Mouse (Mus musculus): Measurements from ENCODE around the gene Atxn7l1.
A peak's percentile ranks its signal among the peaks of the same experiment; 100 is the strongest.

Gene Atxn7l1

DNA sequence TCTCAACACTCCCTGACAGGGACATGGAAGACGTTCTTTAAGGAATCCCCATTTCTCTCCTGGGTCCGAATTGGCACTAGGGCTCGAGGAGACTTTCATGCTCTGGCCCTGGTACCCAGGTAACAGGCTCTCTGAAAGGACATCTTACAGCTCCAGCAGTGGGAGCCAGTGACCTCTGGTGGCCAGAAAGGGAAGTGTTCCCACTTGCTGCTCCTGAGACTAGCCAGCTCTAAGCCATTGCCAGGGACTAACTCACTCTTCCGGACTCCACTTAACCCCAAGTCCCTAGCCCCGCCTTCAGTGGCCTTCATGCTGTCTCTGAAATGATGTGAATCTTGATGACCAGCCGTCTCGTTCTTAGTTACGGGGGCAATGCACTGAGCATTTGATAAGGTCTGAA, 186.4 kb downstream of the Atxn7l1 start:
- peak; percentile 87 for DNase-seq

DNA sequence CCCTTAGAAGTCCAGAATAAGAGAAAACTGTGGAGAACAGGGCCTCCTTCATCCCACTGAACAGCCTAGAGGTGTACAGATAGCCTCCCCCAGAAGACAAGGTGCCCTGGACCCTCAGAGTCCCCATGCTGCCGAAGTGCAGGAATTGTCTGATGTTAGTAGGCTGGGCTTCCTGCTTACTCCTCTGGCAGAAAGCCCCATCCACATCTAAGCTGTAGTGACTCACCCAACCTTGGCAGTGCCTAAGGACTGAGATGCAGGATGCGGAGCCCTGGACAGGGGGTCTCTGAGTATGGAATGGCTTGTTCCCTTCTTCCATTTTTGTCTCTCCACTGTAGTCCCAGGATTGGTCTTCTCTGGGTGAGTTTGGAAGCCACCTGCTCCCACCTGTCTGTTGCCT, 187.0 kb downstream of the Atxn7l1 start:
- no peak for DNase-seq

DNA sequence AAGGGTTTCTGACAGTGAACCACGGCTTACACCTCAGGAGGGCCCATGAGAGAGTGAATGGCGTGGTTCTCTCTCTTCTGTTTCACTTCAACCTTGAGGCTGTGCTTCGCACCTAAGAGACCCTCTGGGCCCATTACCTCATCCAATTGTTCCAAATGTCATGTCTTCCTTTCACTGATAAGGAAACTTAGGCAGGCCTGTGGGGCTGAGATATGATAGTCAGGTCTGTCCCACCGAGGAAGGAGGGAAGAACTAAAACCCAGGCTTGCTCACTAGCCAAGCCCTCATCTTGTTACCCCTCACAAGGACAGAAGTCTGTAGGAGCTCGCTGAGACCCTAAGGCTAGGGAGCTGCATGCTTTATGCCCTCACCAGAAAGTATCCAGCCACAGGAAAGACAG, 187.5 kb downstream of the Atxn7l1 start:
- DNase-seq = no peak

DNA sequence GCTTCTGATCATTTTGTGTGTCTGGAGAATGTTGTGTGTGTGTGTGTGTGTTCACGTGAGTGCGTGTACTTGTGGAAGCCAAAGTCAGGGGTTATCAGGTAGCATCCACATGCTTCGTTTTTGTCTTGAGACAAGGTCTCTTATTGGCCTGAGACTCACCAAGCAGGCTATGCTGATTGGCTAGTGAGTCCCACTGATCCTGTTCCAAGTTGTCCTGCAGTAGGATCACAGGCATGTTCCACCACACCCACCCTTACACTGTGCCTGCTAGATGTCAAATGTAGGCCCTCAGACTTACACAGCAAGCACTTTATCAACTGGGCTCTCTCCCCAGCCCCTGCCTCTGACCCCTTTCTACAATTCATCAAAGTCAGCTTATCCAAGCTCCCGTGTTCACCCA, 187.9 kb downstream of the Atxn7l1 start:
- no peak for DNase-seq

DNA sequence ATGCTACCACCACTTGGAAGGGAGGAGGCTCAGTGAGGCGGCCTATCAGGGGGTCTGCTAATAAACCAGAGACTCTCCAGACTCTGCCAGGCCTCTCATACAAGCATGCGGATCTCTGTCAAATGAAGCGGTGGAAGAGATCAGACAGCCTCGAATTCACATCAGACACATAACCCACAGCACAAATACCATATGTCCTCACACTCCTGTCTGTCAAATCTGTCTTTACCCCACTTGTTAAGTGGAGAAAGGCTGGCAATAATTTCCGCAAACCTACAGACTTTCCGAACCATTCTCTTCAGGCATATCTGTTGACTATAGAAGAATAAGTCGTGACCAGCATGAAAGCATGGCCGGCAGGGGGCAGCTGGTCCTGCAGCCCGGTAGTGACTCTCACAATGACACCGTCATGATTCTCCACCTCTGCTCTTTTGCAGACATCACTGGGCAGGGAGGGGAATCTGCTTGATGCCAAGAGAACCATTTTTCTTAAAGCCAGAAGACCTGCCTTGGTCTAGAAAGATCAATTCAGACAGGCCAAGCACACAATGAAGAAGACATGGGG, 189.2 kb downstream of the Atxn7l1 start:
- DNase-seq = no peak

DNA sequence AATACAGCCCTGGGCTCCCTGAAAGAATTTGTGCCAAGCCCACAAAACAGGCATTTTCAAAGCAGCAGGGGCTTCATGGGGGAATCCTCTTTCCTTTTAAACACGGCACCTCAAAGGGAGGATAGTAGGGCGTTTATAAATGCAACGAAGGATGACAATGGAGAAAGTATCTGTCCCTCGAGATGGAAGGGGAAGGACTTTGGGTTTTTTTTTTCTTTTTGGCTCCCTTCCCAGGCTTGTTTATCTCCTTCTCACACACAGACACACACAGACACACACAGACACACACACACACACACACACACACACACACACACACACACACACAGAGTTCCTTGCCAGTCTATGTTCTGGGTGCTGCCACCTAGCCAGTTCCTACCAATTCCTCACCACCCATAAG, 189.8 kb downstream of the Atxn7l1 start:
- DNase-seq = no peak

DNA sequence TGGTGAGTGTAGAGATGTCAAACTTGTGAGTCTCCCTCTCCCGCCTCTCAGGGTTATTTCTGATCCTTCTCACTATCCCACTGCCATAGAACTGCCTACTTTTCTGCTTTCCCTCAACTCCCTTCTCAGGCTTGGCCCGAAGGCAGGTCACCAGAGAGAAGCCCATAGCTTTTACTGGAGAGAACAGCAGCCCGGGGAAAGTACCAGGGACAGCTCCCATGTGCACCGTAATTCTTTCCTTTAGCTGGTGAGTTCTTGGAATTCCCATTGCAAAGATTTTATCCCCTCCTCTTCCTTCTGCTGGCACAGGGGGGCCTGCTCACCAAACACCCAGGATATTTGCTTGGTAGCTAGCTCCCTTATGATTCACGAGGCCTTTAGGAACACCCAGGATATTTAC, 190.7 kb downstream of the Atxn7l1 start:
- DNase-seq = no peak

DNA sequence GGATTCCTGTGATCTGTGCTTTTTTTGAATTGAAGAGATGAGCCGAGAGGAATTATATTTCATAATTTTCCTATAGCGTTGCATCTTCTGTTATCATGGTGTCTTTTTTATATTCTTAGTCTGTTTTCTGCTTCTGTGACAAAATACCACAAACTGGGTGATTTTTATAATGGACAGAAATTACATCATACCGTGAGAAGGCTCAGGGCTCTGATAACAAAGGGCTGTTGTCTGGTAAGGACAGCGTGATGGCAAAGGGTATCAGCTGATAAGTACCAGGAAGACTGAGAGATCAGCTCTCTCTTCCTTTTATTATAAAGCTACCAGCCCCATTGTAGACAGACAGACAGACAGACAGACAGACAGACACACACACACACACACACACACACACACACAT, 192.3 kb downstream of the Atxn7l1 start:
- DNase-seq = no peak

DNA sequence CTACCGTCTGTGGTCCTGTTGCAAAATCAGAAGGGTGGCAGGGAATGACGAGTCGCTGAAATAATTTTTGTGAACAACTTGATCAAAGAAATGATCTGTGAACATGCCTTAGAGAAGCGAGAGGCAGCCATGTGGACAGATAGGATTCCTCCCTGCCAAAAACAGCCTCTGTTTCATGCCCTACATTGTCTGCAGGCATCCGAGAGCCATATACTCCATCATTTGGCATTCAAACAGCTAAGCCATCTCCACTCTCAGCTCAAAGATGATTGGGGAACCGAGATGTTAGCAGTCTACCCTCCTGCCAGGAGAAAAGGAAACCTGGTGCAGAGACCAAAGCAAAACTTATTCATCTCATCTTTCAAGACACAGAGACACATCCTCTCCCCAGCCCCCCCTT, 193.2 kb downstream of the Atxn7l1 start:
- DNase-seq = no peak

DNA sequence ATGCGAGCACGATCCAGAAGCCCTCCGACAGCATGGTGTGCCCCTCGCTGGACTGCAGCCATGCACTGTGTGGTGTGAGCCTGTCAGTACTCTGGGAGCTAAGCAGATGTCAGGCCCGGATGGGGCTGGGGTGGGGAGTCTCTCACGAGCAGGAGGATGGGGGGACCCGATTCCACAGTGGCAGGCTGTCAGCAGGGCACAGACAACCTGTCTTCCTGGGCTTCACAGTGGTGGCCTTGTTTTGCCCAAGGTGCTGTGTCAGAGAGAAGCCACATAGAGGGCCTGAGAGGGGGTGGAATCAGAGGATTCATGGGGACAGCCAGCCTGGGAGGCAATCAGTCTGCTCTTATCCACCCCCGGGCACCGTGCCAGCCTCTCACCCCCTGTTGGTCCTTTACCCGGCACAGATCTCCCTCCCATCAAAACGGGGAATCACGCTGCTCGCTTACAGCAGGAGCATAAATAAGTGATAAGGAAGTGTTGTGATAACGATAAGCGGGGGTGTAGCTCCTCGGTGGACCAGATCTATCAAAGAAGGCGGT, 193.9 kb downstream of the Atxn7l1 start:
- DNase-seq = peak; percentile 76

DNA sequence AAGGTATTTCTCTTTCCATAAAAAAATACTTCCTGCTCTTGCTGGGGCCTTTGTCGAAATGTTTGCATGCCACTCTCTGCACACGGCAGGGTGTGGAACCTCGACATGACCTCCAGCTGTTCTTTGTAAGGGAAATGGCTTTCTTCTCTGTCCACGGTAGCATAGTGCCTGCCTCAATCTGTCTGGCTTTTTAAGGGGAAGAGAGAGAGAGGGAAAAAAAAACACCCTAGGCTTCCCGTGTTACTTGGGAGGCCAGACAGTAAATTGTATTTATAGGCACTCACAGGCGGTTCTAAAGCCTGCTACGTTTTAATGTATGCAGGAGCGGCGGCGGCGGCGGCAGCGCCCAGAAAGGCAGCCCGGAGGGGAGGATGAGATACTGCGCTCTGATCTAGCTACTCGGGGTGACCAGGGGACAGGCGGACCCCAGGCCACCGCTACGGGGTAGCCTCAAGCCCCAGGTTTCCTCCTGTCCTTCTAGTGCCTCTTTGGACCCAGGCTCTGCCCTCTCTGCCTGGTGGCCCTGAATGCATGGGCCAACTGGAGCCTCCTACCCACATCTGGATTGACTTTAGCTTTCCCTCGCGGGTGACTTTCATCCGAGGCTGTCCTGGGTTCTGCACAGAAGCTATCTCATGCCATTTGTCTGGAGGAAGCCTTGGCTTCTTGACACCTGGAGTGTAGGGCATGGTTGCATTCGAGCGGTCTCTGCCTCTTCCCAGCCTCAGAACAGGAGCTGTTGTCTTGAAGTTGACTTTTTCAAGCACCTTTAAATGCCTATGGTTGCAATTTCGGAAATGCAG, 197.7 kb downstream of the Atxn7l1 start:
- peak; percentile 59 for DNase-seq

DNA sequence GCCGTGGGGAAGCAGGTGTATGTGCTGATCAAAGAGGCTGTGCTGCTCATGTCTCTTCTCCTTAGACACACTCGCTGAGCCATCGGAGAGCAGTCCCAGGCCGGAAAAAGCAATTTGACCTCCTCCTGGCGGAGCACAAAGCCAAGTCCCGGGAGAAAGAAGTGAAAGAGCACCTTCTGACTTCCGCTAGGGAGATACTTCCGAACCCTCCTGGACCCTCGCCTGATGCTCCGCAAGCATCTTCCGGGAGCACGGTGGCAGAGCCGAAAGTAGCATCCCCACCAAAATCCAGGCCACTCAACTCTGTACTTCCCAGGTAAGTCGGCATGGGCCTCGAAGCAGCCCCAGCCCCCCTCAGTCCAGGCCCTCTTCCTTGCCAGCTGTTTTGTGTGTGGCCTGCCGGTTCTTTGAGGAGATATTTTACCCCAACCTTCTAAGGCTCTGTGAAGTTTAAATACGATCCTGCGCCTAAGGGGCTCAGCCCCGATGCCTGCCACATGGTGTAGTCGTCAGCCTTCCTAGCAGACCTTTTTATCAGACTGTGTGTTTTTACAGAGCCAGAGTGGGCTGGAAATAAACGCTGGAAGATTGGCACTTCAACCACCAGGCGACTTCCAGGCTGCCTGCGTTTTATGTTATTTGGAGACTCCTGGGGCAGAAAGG, 198.4 kb downstream of the Atxn7l1 start:
- DNase-seq = no peak

DNA sequence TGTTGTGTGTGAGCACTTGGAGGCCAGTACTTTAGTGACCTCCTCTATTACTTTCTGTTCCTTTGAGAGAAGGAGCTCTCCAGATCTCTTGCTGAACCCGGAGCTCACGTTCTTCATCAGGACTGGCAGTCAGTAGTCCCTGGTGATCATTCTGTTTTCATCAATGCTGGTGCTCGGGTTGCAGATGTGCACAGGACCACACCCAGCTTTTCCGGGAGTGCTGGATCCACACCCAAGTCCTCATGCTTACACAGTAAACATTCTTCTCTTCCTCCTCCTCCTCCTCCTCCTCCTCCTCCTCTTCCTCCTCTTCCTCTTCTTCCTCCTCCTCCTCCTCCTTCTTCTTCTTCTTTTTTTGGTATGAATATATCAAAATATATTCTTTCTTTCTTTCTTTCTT, 205.2 kb downstream of the Atxn7l1 start:
- DNase-seq = no peak

DNA sequence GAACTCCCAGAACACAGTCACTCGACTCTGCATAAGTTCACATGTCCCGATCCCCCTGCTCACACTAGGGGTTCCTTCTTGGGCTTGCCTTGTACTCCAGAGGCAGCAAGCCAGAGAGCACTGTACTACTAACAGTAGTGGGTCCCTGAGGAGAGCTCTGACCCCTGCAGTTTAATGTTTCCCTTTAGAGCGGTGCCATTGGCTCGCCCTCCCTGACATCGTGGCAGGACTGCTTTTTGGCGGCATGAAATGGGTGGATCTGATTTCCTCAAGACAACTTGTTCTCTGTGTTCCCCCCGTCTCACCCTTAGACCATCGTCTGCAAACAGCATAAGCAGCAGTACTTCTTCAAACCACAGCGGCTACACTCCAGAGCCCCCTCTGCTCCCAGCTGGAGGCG, 210.9 kb downstream of the Atxn7l1 start:
- no peak for DNase-seq

DNA sequence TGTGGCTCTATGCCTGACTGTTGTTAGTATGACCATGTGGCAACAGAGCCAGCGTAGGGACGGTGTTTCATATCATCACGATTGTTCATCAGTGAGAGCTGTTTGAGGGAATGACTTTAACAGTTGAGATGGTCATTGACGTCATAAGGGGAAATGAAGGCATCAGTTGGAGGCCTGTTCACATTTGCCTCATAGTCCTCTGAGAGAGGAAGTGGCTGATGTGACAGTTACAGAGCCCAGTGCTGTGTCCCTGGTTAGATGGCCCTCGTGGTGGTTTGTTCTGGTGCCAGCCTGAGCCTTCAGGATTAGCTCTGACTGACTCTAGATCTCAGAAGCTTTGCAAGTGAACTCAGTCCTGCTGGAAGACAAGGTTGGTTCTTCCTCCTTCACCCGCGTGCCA, 211.7 kb downstream of the Atxn7l1 start:
- DNase-seq = no peak

DNA sequence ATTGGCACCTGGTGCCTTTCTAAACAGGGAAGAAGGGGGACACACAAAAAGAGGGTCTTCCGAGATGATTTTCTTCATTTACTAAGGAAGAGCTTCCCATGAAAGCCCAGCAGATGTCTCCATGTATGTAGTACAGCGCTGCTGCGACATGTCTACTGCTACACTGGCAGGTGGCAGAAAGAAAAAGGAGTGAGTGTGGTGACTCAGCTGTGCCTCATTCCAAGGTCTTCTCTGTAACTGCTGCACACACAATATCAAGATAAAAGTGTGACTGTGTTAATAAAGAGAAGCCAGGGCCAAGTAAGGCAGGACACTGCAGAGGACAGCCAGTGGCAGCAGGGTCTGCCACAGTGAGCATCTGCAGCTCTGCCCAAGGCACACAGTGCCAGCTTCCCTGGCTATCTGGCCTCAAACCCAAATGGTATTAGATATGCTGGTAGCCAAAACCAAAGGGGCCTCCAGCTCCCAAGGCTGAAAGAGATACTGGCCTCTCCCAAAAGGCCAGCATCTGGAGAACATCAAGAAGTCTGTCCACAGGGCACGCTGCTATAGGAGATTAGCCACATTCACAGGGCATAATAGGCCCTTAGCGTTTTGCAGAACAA, 212.5 kb downstream of the Atxn7l1 start:
- no peak for DNase-seq

DNA sequence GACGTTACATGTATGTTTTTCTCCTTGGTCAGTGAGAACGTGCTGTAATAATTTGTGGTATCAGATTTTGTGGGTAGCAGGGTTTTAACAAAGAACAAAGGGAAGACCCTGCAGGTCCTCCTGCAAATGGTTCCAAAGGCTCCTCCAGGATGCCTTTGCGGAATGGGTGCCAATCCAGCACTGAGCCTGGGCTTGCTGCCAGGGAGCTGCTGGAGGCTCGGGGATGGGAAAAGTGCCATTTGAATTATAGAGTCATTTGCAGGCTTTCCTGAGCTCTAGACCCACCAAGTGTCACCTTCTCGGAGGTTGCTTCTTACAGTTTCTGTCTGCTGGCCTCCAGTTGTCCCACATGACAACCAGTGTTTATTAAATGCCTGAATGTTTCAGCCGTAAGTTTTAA, 213.2 kb downstream of the Atxn7l1 start:
- DNase-seq = peak; percentile 84

DNA sequence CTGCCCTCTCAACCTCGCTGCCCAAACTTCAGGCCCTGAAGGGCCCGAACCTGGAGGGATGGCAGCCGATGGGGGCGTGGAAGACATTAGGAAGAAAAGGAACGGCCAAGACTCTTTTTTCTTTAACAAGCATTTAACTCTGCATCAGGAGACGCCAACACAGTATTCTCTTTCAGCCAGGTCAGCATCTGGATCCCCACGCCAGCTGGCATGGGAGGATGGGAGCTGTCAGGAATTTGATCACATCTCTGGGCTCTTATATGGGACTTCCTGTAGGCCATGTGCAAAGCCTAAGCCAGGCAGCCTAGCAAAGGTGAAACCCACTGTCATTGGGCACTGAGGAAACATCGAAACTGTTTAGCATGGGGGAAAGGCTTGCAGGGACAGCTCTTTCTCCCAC, 217.0 kb downstream of the Atxn7l1 start:
- DNase-seq = no peak

DNA sequence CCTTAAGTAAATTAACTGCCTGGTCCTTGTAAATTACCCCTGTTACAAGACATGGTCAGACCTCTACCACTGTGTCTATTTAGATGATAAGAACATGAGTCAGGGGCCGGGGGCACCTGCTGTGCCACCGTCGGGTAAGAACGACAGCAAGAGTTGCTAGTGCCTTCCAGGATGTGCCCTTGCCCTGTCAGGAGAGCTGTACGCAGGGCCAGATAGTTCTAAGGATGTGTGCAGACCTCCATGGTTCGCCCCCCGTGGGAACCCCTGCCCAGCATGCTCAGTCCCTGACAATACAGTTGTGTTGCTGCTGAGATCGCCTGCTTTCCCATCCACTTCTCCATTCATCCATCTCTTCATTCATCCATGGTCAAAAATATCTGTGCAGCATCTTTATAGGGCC, 217.6 kb downstream of the Atxn7l1 start:
- DNase-seq = no peak

DNA sequence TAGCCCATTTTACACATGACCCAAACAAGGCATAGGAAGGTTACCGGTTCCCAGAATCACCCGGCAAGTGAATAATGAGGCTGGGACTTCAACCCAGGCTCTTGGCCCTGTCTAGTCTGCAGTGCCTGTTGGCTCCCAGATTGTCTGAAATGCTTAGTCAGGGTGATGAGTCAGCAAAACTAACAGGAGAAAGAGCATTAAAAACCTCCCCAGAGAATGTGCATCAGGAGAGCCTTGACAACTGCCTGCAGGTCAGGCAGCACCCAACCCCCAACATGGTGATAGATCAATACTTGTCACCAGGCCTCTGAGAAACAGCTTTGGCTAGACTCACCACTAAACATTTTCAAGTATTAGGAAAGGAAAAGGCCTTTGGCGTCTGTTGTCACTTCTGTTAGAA, 222.1 kb downstream of the Atxn7l1 start:
- no peak for DNase-seq

DNA sequence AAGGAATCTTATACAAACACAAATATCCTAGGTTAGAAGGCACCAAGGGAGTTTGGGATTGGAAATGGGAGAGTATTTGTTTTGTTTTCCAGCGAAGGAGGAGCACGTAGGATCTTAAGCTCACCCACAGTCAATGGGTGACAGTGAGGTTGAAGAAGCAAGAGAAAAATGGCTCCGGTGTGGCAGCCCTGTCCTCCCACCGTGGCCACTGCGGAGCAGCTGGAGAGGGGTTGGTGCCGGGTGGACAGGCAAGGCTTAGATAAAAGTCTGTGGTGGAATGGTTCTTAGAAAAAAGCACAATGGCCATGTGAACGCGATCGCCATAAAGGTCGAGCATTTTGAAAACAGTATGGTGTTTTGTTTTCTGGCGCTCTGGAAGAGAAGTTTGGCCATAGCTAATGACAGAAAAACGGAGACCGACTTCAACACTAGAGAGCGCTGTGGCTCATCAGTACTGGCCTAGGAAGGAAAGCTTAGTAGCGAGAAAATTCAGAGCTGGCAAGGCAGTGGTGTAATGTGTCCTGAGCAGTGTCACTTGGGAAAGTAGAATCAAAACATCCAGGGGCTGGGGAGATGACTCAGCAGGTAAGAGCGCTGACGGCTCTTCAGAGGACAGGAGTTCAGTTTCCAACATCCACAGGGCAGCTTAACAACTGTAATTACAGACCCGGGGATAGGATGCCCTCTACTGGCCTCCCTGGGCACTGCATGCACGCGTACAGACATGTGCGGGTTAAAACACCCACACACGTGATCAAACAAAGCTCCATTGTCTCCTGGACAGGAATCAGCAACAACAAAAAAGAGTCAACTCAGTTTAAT, 232.3 kb downstream of the Atxn7l1 start:
- DNase-seq = peak; percentile 70

DNA sequence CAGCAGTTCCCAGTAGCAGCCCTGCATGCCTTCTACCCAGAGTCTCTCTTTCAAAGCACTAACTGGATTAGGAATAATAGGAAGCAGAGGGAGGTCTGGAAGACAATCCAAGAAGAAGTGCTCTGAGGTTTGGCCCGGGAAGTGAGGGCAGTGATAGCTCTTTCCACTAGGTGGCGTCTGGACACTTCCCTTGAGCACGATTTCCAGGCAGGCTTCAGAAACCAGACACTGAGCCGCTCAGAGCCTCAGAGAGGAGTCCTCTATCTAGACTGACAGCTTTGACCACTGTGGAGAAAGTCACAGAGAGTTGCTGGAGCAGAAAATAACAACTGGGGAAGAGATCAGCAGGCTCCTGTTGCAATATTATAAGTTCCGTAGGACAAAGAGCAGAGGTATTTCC, 241.3 kb downstream of the Atxn7l1 start:
- peak; percentile 72 for DNase-seq
